Mouse (Mus musculus): Measurements from ENCODE around the gene Ell3. TPM values are rescaled to one million over a fixed set of nuclear protein-coding genes. Genes with fewer than 3 reads are reported as not detected.
A peak's percentile ranks its signal among the peaks of the same experiment; 100 is the strongest.

Ell3 gene
- polyA plus RNA-seq, 1 experiment: 0.25 TPM

GRCm38 (mm10) chr2:121415591-121415990 lies 28.5 kb downstream of the Ell3 start:
- DNase-seq (ENCODE audit: low read depth): no peak
- no peak for TF ChIP-seq POLR2A (IDR thresholded peaks at IDR 0.05; ENCODE audit: borderline replicate concordance, extremely low read depth, insufficient read depth, insufficient read length, poor library complexity, severe bottlenecking)
- TF ChIP-seq CTCF (IDR thresholded peaks at IDR 0.05; ENCODE audit: borderline replicate concordance, extremely low read depth, insufficient read depth, insufficient read length): no peak

- DNase-seq (ENCODE audit: low read depth): no peak
- TF ChIP-seq POLR2A (IDR thresholded peaks at IDR 0.05; ENCODE audit: borderline replicate concordance, extremely low read depth, insufficient read depth, insufficient read length, poor library complexity, severe bottlenecking) (no peak), CTCF (IDR thresholded peaks at IDR 0.05; ENCODE audit: borderline replicate concordance, extremely low read depth, insufficient read depth, insufficient read length) (no peak)
Measured at GRCm38 (mm10) chr2:121415103-121415502, 29.0 kb downstream of the Ell3 start.

- peak; percentile 55 for DNase-seq (ENCODE audit: low read depth)
- no peak for TF ChIP-seq CTCF (IDR thresholded peaks at IDR 0.05; ENCODE audit: borderline replicate concordance, extremely low read depth, insufficient read depth, insufficient read length)
Measured at GRCm38 (mm10) chr2:121414139-121414685, 29.9 kb downstream of the Ell3 start.

- peak; percentile 99 for DNase-seq (ENCODE audit: low read depth)
- TF ChIP-seq CTCF (IDR thresholded peaks at IDR 0.05; ENCODE audit: borderline replicate concordance, extremely low read depth, insufficient read depth, insufficient read length): 0 out of 2 replicates have a peak, but pooled peaks have one; percentile 11
- peak; percentile 95 for TF ChIP-seq POLR2A (IDR thresholded peaks at IDR 0.05; ENCODE audit: borderline replicate concordance, extremely low read depth, insufficient read depth, insufficient read length, poor library complexity, severe bottlenecking)
Measured at GRCm38 (mm10) chr2:121413387-121414042, 30.6 kb downstream of the Ell3 start, which contains the start of the genes Pdia3 and Catsper2. Pdia3 (plus strand) TSS chr2:121413775. Catsper2 (minus strand) TSS chr2:121413792.

- TF ChIP-seq POLR2A (IDR thresholded peaks at IDR 0.05; ENCODE audit: borderline replicate concordance, extremely low read depth, insufficient read depth, insufficient read length, poor library complexity, severe bottlenecking): no peak
- TF ChIP-seq CTCF (IDR thresholded peaks at IDR 0.05; ENCODE audit: borderline replicate concordance, extremely low read depth, insufficient read depth, insufficient read length): no peak
- DNase-seq (ENCODE audit: low read depth): no peak
Measured at GRCm38 (mm10) chr2:121412843-121413386, 31.2 kb downstream of the Ell3 start.

GRCm38 (mm10) chr2:121408160-121408559 lies 35.9 kb downstream of the Ell3 start:
- DNase-seq (ENCODE audit: low read depth): peak; percentile 2
- TF ChIP-seq CTCF (IDR thresholded peaks at IDR 0.05; ENCODE audit: borderline replicate concordance, extremely low read depth, insufficient read depth, insufficient read length): peak; percentile 41; the same call in 1 of the 2 replicates
- TF ChIP-seq POLR2A (IDR thresholded peaks at IDR 0.05; ENCODE audit: borderline replicate concordance, extremely low read depth, insufficient read depth, insufficient read length, poor library complexity, severe bottlenecking): no peak

- no peak for TF ChIP-seq CTCF (IDR thresholded peaks at IDR 0.05; ENCODE audit: borderline replicate concordance, extremely low read depth, insufficient read depth, insufficient read length)
- TF ChIP-seq POLR2A (IDR thresholded peaks at IDR 0.05; ENCODE audit: borderline replicate concordance, extremely low read depth, insufficient read depth, insufficient read length, poor library complexity, severe bottlenecking): no peak
- no peak for DNase-seq (ENCODE audit: low read depth)
Measured at GRCm38 (mm10) chr2:121403296-121403695, 40.8 kb downstream of the Ell3 start.

- TF ChIP-seq CTCF (IDR thresholded peaks at IDR 0.05; ENCODE audit: borderline replicate concordance, extremely low read depth, insufficient read depth, insufficient read length) (peak; percentile 79; the same call in 1 of the 2 replicates), POLR2A (IDR thresholded peaks at IDR 0.05; ENCODE audit: borderline replicate concordance, extremely low read depth, insufficient read depth, insufficient read length, poor library complexity, severe bottlenecking) (no peak)
Measured at GRCm38 (mm10) chr2:121396624-121397023, 47.5 kb downstream of the Ell3 start.

More at GRCm38 (mm10) chr2:121396624-121397023, 47.5 kb downstream of the Ell3 start:
- DNase-seq (ENCODE audit: low read depth): peak; percentile 92

Other genes starting within 250 kb of the Ell3 start
- 142 and 175 TPM in 2 replicates for gene Trp53bp1, start 172.9 kb downstream of the Ell3 start, polyA plus RNA-seq (2012; rRNA removed)
- 13.7 and 23.4 TPM in 2 replicates for gene Map1a, start 154.7 kb downstream of the Ell3 start, polyA plus RNA-seq (2012; rRNA removed)
- 22.1 and 25.8 TPM in 2 replicates for gene Ppip5k1, start 88.9 kb downstream of the Ell3 start, polyA plus RNA-seq (2012; rRNA removed)
- 39.0 and 49.9 TPM in 2 replicates for gene Ckmt1, start 86.6 kb downstream of the Ell3 start, polyA plus RNA-seq (2012; rRNA removed)
- gene Strc, start 57.1 kb downstream of the Ell3 start, polyA plus RNA-seq (2012; rRNA removed): 0.04 TPM in 1 of 2 replicates, not detected in the other
- gene Pdia3, start 30.5 kb downstream of the Ell3 start, polyA plus RNA-seq (2012; rRNA removed): 168 and 174 TPM in 2 replicates
- 6.6 and 6.8 TPM in 2 replicates for gene Catsper2, start 30.5 kb downstream of the Ell3 start, polyA plus RNA-seq (2012; rRNA removed)
- 296 and 465 TPM in 2 replicates for gene Serf2, start 4.9 kb upstream of the Ell3 start, polyA plus RNA-seq (2012; rRNA removed)
- gene Hypk, start 9.0 kb upstream of the Ell3 start, polyA plus RNA-seq (2012; rRNA removed): 31.6 and 32.1 TPM in 2 replicates
- gene Serinc4, start 12.5 kb upstream of the Ell3 start, polyA plus RNA-seq (2012; rRNA removed): 4.8 and 7.9 TPM in 2 replicates
- gene Mfap1b, start 29.8 kb upstream of the Ell3 start, polyA plus RNA-seq (2012; rRNA removed): 17.2 and 28.0 TPM in 2 replicates
- 10.8 and 18.4 TPM in 2 replicates for gene Mfap1a, start 62.4 kb upstream of the Ell3 start, polyA plus RNA-seq (2012; rRNA removed)
- 7.7 and 10.6 TPM in 2 replicates for gene Wdr76, start 62.4 kb upstream of the Ell3 start, polyA plus RNA-seq (2012; rRNA removed)